Mouse (Mus musculus): Measurements from ENCODE around the gene Amot.

DNA sequence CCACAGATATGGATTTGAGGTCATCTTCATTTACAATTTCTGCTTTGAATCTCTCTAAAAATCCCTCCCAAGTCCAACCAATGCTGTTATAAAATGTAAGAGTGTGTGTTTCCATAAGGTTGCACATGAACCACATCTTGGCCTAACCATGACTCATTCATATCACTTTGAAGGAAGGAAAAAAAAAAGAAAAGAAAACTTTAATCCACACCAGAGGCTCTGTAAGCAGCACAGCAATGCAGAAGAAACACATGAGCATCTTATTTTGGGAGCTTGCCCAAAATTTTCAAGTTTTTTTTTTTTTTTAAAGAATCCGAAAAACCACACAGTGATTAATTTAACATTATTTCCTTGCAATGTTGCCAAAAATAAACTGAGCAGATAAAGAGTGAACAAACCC, 14.2 kb downstream of the Amot start:
- TF ChIP-seq POLR2A (IDR thresholded peaks at IDR 0.05; ENCODE audit: low read depth, low read length) (no peak), CTCF (IDR thresholded peaks at IDR 0.05; ENCODE audit: borderline replicate concordance, insufficient read depth, low read length) (no peak)
